Mouse (Mus musculus) retina, postnatal 1 day (tissue): ENCODE data around the gene Hdhd3.

Experiments
- DNase-seq: peaks from one replicate; pipeline ENCODE4 v3.0.0-alpha.2; 2012

The Hdhd3 gene

GRCm38 (mm10) chr4:62503374-62503970 is at the start of gene Hdhd3:
Hdhd3 (minus strand) TSS chr4:62503467.
- peak; percentile 42 for DNase-seq

DNA sequence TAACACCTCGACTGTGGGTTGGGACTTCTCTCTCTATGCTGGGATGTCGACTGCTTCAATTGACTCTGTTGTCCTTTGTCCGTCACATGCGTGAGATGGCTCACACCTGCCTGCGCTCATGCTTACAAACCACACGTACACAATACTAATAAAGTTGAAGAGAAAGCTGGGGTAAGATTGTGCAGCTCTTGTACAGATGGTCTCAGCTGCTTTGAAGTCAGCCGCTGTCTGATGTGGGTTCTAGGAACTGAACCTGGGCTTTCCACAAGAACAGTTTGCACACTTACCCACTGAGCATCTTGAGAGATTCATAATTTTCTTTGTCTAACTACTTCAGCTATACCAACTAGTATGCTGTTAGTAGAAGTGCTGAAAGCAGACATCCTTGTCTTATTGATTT is 48.7 kb upstream of the Hdhd3 start:
- no peak for DNase-seq

DNA sequence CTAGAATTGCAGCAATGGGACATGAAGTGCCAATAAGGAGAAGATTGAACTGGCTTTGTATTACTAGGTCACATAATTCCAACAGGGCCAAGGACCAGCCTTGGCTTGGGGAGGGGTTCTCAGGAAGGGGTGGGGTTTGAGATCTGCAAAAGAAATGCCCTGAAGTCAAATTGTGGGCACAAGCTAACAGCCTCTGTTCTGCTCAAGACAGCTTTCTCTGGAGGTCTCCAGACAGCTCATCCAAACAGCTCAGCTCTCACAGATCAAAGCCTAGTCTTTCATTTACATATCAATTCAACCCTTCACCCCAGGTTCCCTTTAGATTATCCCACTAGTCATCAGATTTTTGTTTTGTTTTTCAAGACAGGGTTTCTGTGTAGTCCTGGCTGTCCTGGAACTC is 41.5 kb upstream of the Hdhd3 start:
- DNase-seq, result no peak

DNA sequence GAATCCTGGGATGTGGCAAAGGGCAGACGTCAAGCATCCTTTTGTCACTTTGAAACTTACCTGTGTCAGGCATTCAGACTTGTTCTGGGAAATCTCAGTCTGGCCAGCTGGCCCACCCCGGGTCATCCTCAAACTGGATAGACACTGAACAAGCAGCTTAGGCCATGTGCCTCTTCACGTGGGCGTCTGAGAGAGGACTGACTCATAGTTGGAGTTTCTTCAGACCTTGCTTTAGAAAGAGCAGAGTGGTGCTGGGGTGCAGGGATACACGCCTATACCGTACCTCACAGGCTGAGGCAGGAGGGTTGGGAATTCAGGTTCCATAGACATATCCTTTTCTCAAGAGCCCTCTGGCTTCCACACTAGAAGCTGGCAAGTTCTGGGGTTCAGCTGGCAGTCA is 40.5 kb upstream of the Hdhd3 start:
- DNase-seq, result no peak

- DNase-seq, result no peak
These were observed 38.5 kb upstream of the Hdhd3 start for GRCm38 (mm10) chr4:62541802-62542201.

DNA sequence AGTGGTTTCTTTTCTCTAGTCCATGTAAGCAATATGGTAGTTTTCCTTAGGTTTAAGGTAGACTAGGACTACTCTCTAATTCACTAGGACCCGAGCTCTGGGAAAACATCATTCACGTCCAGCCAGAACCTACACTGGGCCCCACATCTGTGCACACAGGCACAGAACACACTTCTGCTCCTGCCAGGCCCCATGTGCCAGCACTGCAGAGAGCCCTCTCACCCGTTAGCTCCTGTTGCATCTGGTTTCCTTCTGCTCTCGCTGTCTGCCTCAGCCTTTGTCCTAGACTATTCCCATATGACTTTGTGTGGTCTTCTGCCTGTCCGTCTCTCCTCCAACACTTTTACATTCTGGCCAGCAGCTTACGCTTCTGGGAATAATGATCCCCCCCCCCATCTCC is 30.5 kb upstream of the Hdhd3 start:
- no peak for DNase-seq

DNA sequence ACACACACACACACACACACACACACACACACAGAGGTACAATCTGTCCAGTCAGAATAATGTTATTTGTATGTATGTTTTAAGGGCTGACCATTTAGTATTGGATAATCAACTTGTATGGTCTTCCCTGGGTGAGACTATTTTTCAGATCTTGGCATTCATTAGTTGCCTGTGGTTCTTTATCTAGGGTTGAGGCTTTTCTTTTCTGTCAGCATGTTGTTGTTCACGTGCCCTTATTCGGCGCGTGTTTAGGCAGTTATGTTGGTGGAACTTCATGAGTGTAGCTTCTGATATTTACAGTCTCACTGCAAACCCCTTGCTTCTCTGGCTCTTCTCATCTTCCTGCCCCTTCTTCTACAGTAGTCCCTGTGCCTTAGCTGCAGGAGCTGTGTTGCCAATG is 24.4 kb upstream of the Hdhd3 start:
- no peak for DNase-seq

DNA sequence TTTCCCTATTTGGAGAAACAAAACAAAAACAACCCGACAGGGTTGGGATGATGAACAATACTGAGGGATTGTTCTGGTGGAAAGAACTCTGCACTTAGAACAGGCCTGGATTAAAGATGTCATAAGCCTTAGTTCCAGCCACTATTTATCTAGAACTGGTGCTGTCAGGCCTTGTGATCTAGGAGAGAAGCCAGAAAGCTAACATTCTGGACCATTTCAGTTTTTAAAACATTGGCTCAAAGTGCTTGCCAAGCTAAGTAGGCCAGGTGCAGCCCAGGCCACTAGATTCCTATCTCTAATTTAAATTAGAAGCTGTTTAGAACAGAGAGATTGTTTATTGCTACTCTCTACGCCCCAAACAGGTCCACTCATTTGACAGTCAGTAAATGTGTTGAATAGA is 23.0 kb upstream of the Hdhd3 start:
- no peak for DNase-seq

DNA sequence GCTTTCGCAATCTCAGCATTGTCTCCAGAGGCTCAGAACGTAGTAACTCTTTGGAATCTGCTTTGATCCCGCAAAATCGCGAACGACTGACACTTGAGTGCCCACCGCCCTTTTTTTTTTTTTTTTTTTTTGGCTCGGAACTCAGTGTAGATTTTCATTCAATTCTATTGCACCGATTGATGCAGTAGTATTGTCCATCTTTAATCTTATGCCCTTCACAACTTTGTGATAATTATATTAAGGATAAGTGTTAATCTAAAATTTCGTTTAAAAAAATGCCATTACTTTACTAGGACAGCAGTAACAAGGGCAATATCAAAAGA is 22.2 kb upstream of the Hdhd3 start:
- no peak for DNase-seq

GRCm38 (mm10) chr4:62524651-62525488 is 21.6 kb upstream of the Hdhd3 start, which contains the start of the genes Pole3 and 4933430I17Rik:
Pole3 (minus strand) TSS chr4:62525068.
4933430I17Rik (plus strand) TSS chr4:62525369.
- DNase-seq, result peak; percentile 99

- DNase-seq, result no peak
These were observed 17.7 kb upstream of the Hdhd3 start for GRCm38 (mm10) chr4:62520892-62521400.

GRCm38 (mm10) chr4:62519849-62520233 is 16.6 kb upstream of the Hdhd3 start, which contains the start of gene Alad:
Alad (minus strand) TSS chr4:62519918.
- DNase-seq, result peak; percentile 93

DNA sequence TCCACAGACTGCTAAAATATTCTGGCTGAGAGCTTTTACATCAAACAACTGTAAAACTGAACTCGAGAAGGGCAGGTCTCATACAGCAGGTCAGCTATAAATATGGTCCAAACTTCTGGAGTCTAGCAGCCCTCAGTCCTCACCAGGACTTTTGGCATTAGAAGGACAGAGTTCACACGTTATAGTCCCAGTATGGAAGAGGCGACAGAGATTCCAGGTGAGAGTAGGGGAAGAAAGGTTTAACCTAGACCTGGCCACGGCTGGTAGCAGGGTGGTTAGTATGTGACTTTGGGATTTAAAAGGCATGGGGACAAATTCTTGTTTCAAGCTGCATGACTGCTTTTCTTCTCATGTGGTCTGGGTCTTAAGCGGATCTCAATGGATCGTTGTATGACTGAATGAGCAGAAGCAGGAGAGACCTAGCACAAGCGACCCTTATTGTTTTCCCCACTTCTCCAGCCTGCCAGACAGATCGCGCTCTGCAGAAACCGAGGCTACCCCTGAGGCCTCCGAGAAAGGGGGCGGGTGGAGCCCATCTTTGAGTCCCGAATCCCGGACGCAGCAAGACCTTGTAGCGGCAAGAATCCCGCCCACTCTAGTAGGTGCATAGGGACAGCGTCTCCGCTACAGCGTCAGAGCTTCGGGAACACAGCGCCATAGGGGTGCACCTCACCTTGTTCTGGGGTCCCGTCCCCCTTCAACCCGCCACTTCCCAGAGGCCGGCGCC is 16.0 kb upstream of the Hdhd3 start:
- DNase-seq, result no peak

DNA sequence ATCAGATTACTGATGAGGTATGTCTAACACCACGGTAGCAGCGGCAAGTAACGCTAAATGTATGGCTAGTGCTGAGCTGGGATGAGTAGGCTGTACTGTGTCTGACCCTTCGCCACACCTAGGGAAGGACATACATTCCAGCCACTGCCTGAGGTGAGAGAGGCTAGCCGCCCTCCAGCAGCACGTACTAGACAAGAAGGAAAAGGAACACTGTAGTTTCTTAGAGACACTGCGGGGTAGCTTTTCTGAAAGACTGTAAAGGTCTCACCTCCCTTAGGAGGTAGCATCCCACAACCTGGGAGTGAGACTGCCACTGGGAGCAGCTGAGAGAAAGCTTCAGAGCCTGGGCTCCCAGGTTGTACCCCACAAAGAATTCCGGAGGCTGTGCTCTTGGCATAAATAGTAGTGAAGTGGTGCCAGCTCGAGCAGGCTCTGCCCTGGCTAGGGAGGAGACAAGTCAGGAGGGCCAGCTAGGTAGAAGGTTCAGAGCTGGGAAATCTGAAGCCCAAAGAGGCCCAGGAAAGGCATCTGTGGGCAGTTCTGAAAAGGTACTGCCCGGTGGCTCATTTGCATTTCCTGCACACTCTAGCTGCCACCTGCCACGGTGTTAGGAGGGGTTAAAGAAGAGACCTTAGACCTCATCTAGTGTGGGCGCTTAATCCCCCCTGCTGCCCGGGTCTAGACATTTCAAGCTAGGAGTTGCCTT is 15.3 kb upstream of the Hdhd3 start:
- DNase-seq, result peak; percentile 34

GRCm38 (mm10) chr4:62517538-62518415 is 14.5 kb upstream of the Hdhd3 start:
- DNase-seq, result no peak

GRCm38 (mm10) chr4:62517046-62517445 is 13.8 kb upstream of the Hdhd3 start:
- no peak for DNase-seq

GRCm38 (mm10) chr4:62516579-62516978 is 13.3 kb upstream of the Hdhd3 start:
- no peak for DNase-seq

DNA sequence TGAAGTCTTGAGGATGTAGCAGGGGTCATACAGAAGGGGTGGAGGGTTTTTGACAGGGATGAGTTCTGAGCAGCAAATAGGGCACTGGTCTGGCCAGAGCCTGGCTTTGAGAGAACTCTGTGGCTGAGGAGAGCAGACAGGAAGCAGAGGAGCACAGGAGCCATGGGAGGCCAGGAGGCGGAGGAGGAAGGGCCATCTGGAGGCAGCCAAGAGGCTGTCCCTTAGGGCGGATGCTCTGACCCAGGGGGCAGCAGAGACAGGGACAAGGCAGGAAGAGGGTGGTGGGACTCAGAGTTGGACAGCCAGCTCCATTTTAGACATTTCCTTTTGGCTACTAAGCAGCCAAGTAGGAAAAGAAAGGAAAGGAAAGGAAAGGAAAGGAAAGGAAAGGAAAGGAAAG is 12.8 kb upstream of the Hdhd3 start:
- no peak for DNase-seq

GRCm38 (mm10) chr4:62515490-62515889 is 12.2 kb upstream of the Hdhd3 start:
- DNase-seq, result no peak

- no peak for DNase-seq
These were observed 11.7 kb upstream of the Hdhd3 start for GRCm38 (mm10) chr4:62514995-62515394.

- DNase-seq, result no peak
These were observed 10.8 kb upstream of the Hdhd3 start for GRCm38 (mm10) chr4:62513998-62514506.

GRCm38 (mm10) chr4:62509946-62510345 is 6.7 kb upstream of the Hdhd3 start:
- no peak for DNase-seq
